Mouse (Mus musculus): ENCODE results near the gene Fam25c.

- no peak for TF ChIP-seq POLR2A (IDR thresholded peaks at IDR 0.05; ENCODE audit: extremely low read depth, insufficient read depth, low read length)
- TF ChIP-seq CTCF (IDR thresholded peaks at IDR 0.05; ENCODE audit: extremely low read depth, insufficient read depth, low read length), result no peak
These were observed 40.4 kb downstream of the Fam25c start for GRCm38 (mm10) chr14:34314796-34315195.

Measured in cortical plate, adult 2 months (tissue).